Mouse (Mus musculus): Measurements from ENCODE around the gene Vmn2r81. TPM values are rescaled to one million over a fixed set of nuclear protein-coding genes. Genes with fewer than 3 reads are reported as not detected.
"Not testable (repeated sequence)": the region's sequence is repeated elsewhere in the genome, so short reads cannot be mapped to it uniquely, and the experiment has no call there.

Vmn2r81 gene
- polyA plus RNA-seq (2014; fragmentation: Nextera tagmentation; extraction: Ambion mirVana) = not detected in 2 replicates

DNA sequence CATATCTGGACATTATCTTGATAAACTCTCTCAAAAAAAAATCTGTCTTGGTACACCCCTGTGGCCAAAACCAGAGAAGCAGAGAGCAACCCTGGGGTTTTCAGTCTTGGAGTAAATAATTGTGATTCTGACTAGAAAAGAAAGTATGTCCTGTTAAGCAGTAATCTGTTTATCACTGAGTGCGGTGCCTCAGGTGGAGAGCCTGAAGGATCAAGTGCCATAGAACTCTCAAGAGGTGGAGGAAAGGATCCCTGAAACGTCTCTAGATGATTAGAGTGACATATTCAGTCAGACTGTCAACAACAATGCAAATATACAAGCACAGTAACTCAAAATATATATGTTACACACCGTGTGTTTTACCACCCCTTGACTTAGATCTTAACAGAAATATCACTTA lies at the start of gene Vmn2r81:
Gene Vmn2r81, plus strand, starts transcription at position 301 of the 400 bp plus-strand sequence.
- H3K4me2 ChIP-seq (ENCODE audit: low read depth, low read length); DNase-seq (ENCODE audit: low spot score); H3K27ac ChIP-seq (replicated peaks; ENCODE audit: low read depth, low read length); H3K36me3 ChIP-seq (ENCODE audit: control insufficient read depth, insufficient read depth, low read length); H3K9me3 ChIP-seq (ENCODE audit: control insufficient read depth, low read length); ATAC-seq (ENCODE audit: low read depth); H3K9ac ChIP-seq (ENCODE audit: low read depth, low read length); H3K4me3 ChIP-seq (ENCODE audit: low read depth, low read length); H3K27me3 ChIP-seq (replicated peaks; ENCODE audit: control insufficient read depth, insufficient read depth, low read length); H3K4me1 ChIP-seq (ENCODE audit: control insufficient read depth, insufficient read depth, low read length): not testable (repeated sequence)
- 70% methylated on average over 3 of the region's 3 CpGs for WGBS

DNA sequence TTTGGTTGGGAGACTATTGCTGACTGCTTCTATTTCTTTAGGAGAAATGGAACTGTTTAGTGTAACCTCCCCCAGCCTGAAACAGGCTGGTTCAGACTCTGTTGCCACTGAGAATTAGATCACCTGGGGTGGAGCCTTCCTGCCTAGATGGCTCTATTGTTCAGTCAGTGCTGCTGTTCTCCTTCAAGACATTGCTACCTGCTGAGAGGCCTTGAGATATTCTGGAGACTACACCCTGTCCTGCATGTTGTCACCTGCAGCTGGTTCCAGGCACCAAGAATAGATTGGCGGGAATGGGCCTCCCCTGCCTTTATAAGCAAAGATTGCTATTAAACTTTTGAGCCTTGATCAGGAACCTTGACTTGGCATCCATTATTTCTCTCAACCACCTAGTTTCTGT lies 47.5 kb upstream of the Vmn2r81 start:
- not testable (repeated sequence) for H3K27ac ChIP-seq (replicated peaks; ENCODE audit: low read depth, low read length); H3K4me1 ChIP-seq (ENCODE audit: control insufficient read depth, insufficient read depth, low read length); H3K36me3 ChIP-seq (ENCODE audit: control insufficient read depth, insufficient read depth, low read length); DNase-seq (ENCODE audit: low spot score); H3K4me3 ChIP-seq (ENCODE audit: low read depth, low read length); H3K9ac ChIP-seq (ENCODE audit: low read depth, low read length); H3K27me3 ChIP-seq (replicated peaks; ENCODE audit: control insufficient read depth, insufficient read depth, low read length); ATAC-seq (ENCODE audit: low read depth); H3K4me2 ChIP-seq (ENCODE audit: low read depth, low read length); H3K9me3 ChIP-seq (ENCODE audit: control insufficient read depth, low read length)
- WGBS = 50% methylated on average over 1 of the region's 1 CpGs

DNA sequence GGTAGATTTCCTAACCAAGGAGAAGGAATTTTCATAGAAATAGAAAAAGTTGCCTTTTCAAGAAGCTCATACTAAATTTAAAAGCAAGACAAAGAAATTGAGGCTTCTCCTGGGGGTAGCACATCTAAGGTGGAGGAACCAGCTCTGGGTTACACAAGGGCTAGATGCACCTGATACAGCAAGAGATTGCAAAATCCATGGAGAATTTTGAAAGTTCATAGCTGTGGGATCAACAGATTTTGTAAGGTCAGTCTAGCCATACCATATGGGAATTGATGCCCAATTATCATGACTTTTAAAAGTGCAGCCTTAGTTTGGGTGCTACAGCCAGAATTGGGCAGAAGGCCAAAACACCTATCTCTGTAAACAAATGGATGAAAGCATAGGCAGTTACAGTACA lies 27.1 kb upstream of the Vmn2r81 start:
- no peak overlapping the region for H3K9ac ChIP-seq (ENCODE audit: low read depth, low read length)
- H3K27ac ChIP-seq (replicated peaks; ENCODE audit: low read depth, low read length) = no peak overlapping the region
- H3K9me3 ChIP-seq (ENCODE audit: control insufficient read depth, low read length) = no peaks in the 10 kb centered on the region
- H3K36me3 ChIP-seq (ENCODE audit: control insufficient read depth, insufficient read depth, low read length) = no peaks in the 10 kb centered on the region
- no peak overlapping the region for H3K4me3 ChIP-seq (ENCODE audit: low read depth, low read length)
- ATAC-seq (ENCODE audit: low read depth) = no peak
- no peak for DNase-seq (ENCODE audit: low spot score)
- H3K4me2 ChIP-seq (ENCODE audit: low read depth, low read length) = no peak overlapping the region
- no peaks in the 10 kb centered on the region for H3K27me3 ChIP-seq (replicated peaks; ENCODE audit: control insufficient read depth, insufficient read depth, low read length)
- H3K4me1 ChIP-seq (ENCODE audit: control insufficient read depth, insufficient read depth, low read length) = no peaks in the 10 kb centered on the region

DNA sequence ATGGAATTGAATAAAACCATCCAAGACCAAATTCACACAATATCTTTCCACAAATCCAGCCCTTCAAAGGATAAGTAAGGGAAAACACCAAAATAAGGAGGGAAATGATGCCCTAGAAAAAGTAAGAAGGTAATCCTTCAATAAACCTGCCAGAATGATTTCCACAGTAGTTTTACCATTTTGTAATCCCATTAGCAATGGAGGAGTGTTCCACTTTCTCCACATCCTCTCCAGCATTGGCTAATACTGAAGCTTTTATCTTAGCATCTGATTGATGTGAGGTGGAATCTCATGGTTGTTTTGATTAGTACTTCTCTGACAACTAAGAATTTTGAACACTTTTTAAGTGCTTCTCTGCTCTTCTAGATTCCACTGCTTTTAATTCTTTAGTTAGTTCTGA lies 25.9 kb upstream of the Vmn2r81 start:
- no peaks in the 10 kb centered on the region for H3K4me1 ChIP-seq (ENCODE audit: control insufficient read depth, insufficient read depth, low read length)
- H3K9ac ChIP-seq (ENCODE audit: low read depth, low read length) = no peak overlapping the region
- H3K36me3 ChIP-seq (ENCODE audit: control insufficient read depth, insufficient read depth, low read length) = no peaks in the 10 kb centered on the region
- ATAC-seq (ENCODE audit: low read depth) = no peak
- no peaks in the 10 kb centered on the region for H3K9me3 ChIP-seq (ENCODE audit: control insufficient read depth, low read length)
- no peak overlapping the region for H3K27ac ChIP-seq (replicated peaks; ENCODE audit: low read depth, low read length)
- H3K4me3 ChIP-seq (ENCODE audit: low read depth, low read length) = no peak overlapping the region
- H3K27me3 ChIP-seq (replicated peaks; ENCODE audit: control insufficient read depth, insufficient read depth, low read length) = no peaks in the 10 kb centered on the region
- DNase-seq (ENCODE audit: low spot score) = no peak
- no peak overlapping the region for H3K4me2 ChIP-seq (ENCODE audit: low read depth, low read length)

DNA sequence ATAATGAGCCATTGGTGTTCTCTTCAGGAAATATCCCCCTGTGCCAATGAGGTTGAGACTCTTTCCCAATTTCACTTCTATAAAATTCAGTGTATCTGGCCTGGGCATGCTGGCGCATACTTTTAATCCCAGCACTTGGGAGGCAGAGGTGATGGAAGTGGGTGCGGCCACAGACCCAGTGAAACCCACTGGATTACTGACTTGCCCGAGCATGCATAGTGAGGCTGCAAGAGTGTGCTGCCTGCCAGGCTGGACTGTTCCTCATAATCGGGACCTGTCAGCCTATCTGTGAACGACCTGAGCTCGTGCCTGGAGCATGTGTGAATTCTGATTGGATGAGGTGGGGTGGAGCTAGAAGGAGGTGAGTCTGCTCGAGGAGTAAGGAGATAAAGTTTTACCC lies 25.3 kb upstream of the Vmn2r81 start:
- H3K4me3 ChIP-seq (ENCODE audit: low read depth, low read length) = no peak overlapping the region
- H3K9me3 ChIP-seq (ENCODE audit: control insufficient read depth, low read length) = no peaks in the 10 kb centered on the region
- no peaks in the 10 kb centered on the region for H3K4me1 ChIP-seq (ENCODE audit: control insufficient read depth, insufficient read depth, low read length)
- H3K27me3 ChIP-seq (replicated peaks; ENCODE audit: control insufficient read depth, insufficient read depth, low read length) = no peaks in the 10 kb centered on the region
- ATAC-seq (ENCODE audit: low read depth) = no peak
- no peak for DNase-seq (ENCODE audit: low spot score)
- no peaks in the 10 kb centered on the region for H3K36me3 ChIP-seq (ENCODE audit: control insufficient read depth, insufficient read depth, low read length)
- no peak overlapping the region for H3K4me2 ChIP-seq (ENCODE audit: low read depth, low read length)
- WGBS = 75% methylated on average over 7 of the region's 7 CpGs
- H3K27ac ChIP-seq (replicated peaks; ENCODE audit: low read depth, low read length) = no peak overlapping the region
- H3K9ac ChIP-seq (ENCODE audit: low read depth, low read length) = no peak overlapping the region

DNA sequence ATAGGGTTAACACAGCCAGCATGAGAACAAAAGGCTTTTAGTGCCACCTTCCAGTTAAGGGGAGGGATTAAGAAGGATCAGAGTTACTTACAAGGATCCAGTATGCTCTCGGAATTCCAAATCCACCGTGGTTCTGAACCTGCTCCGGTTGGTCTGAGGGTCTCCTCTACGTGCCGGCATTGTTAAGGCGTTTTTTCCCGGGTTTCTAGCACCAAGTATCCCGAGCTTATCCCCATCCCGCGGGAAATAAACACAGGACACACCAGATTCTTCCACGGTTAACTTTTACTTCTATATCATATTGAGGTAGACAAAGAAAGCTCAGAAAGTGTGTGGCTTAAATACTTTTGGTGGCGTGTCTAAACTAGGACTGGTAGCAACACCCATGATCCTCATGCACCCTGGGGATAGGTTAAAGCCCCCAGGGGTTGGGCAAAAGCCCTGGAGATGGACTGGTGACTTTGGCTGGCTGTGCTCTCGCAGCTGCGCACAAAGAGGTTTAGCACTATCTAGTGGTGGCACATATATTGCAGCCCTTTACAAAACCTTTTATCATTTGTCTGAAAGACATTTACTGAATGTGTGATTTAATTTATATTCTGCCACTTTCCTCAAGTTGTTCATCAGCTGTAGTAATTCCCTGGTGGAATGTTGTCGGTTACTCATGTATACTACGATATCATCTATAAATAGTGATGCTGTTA lies 74.7 kb downstream of the Vmn2r81 start:
- DNase-seq (ENCODE audit: low spot score) = peak; percentile 2
- not testable (repeated sequence) for H3K27ac ChIP-seq (replicated peaks; ENCODE audit: low read depth, low read length); H3K27me3 ChIP-seq (replicated peaks; ENCODE audit: control insufficient read depth, insufficient read depth, low read length); H3K4me1 ChIP-seq (ENCODE audit: control insufficient read depth, insufficient read depth, low read length); H3K9me3 ChIP-seq (ENCODE audit: control insufficient read depth, low read length); H3K9ac ChIP-seq (ENCODE audit: low read depth, low read length); ATAC-seq (ENCODE audit: low read depth); H3K36me3 ChIP-seq (ENCODE audit: control insufficient read depth, insufficient read depth, low read length)
- 6% methylated on average over 16 of the region's 16 CpGs for WGBS
- Histone ChIP-seq H3K4me3 (ENCODE audit: low read depth, low read length) (peak overlapping the region; percentile 26; the same call in 1 of the 2 replicates), H3K4me2 (ENCODE audit: low read depth, low read length) (peak overlapping the region; percentile 43)

DNA sequence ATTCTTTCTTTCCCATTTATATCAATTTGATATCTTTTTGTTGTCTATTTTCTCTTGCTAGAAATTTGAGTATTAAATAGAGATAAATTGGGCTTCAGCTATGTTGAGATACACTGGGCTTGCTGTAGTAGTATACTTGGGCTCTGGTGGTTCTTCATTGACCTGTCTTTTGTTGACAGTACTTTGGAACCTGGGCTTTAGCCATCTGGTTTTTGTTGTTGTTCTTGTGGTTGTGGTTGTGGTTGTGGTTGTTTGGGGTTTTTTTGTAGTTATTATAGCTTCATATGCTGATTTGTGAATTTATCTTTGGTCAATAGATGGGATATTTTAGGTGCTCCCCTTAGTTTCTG lies 75.2 kb downstream of the Vmn2r81 start:
- ATAC-seq (ENCODE audit: low read depth) (no peak), DNase-seq (ENCODE audit: low spot score) (no peak)
- H3K4me1 ChIP-seq (ENCODE audit: control insufficient read depth, insufficient read depth, low read length) = no peaks in the 10 kb centered on the region
- no peak overlapping the region for H3K27ac ChIP-seq (replicated peaks; ENCODE audit: low read depth, low read length)
- H3K9me3 ChIP-seq (ENCODE audit: control insufficient read depth, low read length) = no peaks in the 10 kb centered on the region
- no peaks in the 10 kb centered on the region for H3K36me3 ChIP-seq (ENCODE audit: control insufficient read depth, insufficient read depth, low read length)
- no peak overlapping the region for H3K4me2 ChIP-seq (ENCODE audit: low read depth, low read length)
- H3K9ac ChIP-seq (ENCODE audit: low read depth, low read length) = no peak overlapping the region
- no peak overlapping the region for H3K4me3 ChIP-seq (ENCODE audit: low read depth, low read length)
- H3K27me3 ChIP-seq (replicated peaks; ENCODE audit: control insufficient read depth, insufficient read depth, low read length) = no peaks in the 10 kb centered on the region

Other genes with a start within 250 kb of the Vmn2r81 start
- not detected in 2 replicates for gene Olfr1351, start 235.2 kb upstream of the Vmn2r81 start, polyA plus RNA-seq (2014; fragmentation: Nextera tagmentation; extraction: Ambion mirVana)
- gene Olfr57, start 219.0 kb upstream of the Vmn2r81 start, polyA plus RNA-seq (2014; fragmentation: Nextera tagmentation; extraction: Ambion mirVana) = not detected in 2 replicates
- 31.9 and 35.2 TPM in 2 replicates for gene 2610008E11Rik, start 150.1 kb upstream of the Vmn2r81 start, polyA plus RNA-seq (2014; fragmentation: Nextera tagmentation; extraction: Ambion mirVana)
- not detected in 2 replicates for gene Vmn2r80, start 98.9 kb upstream of the Vmn2r81 start, polyA plus RNA-seq (2014; fragmentation: Nextera tagmentation; extraction: Ambion mirVana)
- gene Vmn2r82, start 108.8 kb downstream of the Vmn2r81 start, polyA plus RNA-seq (2014; fragmentation: Nextera tagmentation; extraction: Ambion mirVana) = not detected in 2 replicates
- not detected in 2 replicates for gene Vmn2r83, start 221.0 kb downstream of the Vmn2r81 start, polyA plus RNA-seq (2014; fragmentation: Nextera tagmentation; extraction: Ambion mirVana)

All from embryonic facial prominence, embryonic 14.5 days (tissue).